ENCODE assay signal across 8 mouse cellular contexts in the genomic region with DNA sequence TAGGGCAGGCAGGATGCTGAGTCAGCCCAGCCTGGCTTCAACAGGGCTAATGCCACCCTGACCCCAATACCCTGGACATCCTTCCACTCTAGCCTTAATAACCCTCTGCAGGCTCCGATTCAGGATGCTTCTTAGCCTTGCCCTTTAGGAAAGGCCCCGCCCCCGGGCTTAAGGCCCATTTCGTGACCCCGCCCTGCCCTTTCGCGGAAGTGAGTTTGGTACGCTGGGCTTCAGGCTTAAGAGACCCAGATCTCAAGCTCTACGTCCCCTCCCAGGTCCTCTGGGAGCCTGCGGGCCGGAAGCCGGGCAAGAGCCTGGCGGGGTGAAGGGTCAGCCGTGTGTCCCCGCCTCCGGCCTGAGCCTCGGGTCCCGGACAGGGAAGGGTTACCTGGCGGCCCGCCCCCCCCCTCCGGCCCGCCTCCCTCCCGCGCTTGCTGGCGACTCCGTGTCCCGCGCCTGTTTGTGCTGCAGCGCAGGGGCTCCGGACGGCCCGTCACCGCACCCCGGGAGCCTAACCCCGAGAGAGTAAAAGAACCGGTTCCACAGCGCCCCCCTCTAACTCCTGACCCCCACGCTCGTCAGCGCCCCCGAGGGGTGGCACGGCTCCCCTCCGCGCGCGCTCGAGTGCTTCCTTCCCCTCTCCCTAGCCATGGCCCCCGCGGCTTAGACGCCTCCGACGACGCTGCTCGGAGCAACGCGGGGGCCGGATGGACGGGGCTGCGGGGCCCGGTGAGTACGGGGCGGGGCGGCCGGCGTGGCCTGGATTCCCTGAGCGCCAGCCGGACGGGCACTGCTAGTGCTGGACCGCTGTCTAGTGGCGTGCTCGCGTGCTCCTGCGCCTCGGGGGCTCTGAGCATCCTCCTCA. TPM values are rescaled to one million over a fixed set of nuclear protein-coding genes. Genes with fewer than 3 reads are reported as not detected.
DNase-seq lines count a peak whose midpoint lies in the region; ATAC-seq and TF ChIP-seq lines count a peak whose summit lies in the region.

A gene (minus strand): TSS at position 133 of the 865 bp plus-strand sequence.
A gene (plus strand): TSS at position 329 of the 865 bp plus-strand sequence.

- under 1% methylated on average over 59 of the region's 74 CpGs for WGBS in cerebellum, adult 2 months
- WGBS in forebrain, postnatal 0 days: 3% methylated on average over 70 of the region's 74 CpGs
- WGBS in hindbrain, embryonic 10.5 days: under 1% methylated on average over 73 of the region's 74 CpGs

- no peaks in the 10 kb centered on the region for H3K27me3 ChIP-seq in cerebellum, adult 2 months (ENCODE audit: control insufficient read depth, insufficient read depth, low read length)
- H3K27me3 ChIP-seq in forebrain, postnatal 0 days (ENCODE audit: insufficient read depth, low read length): no peaks in the 10 kb centered on the region
- H3K27me3 ChIP-seq in hindbrain, embryonic 10.5 days (ENCODE audit: insufficient read depth, poor library complexity, severe bottlenecking): no peaks in the 10 kb centered on the region
- H3K27me3 ChIP-seq in megakaryocyte, embryonic 14.5 days (replicated peaks): no peaks in the 10 kb centered on the region

- ATAC-seq in forebrain, postnatal 0 days: peak; percentile 65

- no peak for TF ChIP-seq POLR2A in cerebellum, adult 2 months (IDR thresholded peaks at IDR 0.05; ENCODE audit: borderline replicate concordance, insufficient read depth, low read length)

- DNase-seq in R1 (ENCODE audit: low read depth, low spot score): peak; percentile 93
- DNase-seq in cerebellum, adult 2 months: peak; percentile 77 to 85
- peak; percentile 49 for DNase-seq in forebrain, postnatal 0 days
- peak; percentile 82 for DNase-seq in hindbrain, embryonic 10.5 days (ENCODE audit: low spot score)
- peak; percentile 61 to 64 for DNase-seq in layer of hippocampus, postnatal 36 days
- DNase-seq in right cerebral cortex, postnatal 14 days: peak; percentile 48
- peak; percentile 93 for DNase-seq in yolk sac, embryonic 10.5 days (ENCODE audit: low spot score)

- peak within 1 kb of the TSS; percentile 61 for H3K4me2 ChIP-seq in forebrain, postnatal 0 days (ENCODE audit: low read depth)

- peaks cover 5% of the 10 kb centered on the region; the same call in 1 of the 2 replicates for H3K4me1 ChIP-seq in cerebellum, adult 2 months (ENCODE audit: control insufficient read depth, insufficient read depth, low read length)
- H3K4me1 ChIP-seq in forebrain, postnatal 0 days (ENCODE audit: insufficient read depth): peaks cover 4% of the 10 kb centered on the region; the same call in 1 of the 2 replicates
- H3K4me1 ChIP-seq in hindbrain, embryonic 10.5 days (replicated peaks): peaks cover 28% of the 10 kb centered on the region
- peaks cover 45% of the 10 kb centered on the region for H3K4me1 ChIP-seq in megakaryocyte, embryonic 14.5 days

- H3K4me3 ChIP-seq in cerebellum, adult 2 months (replicated peaks; ENCODE audit: insufficient read depth, low read depth, low read length): peak within 1 kb of the TSS; percentile 68
- peak within 1 kb of the TSS; percentile 44 for H3K4me3 ChIP-seq in forebrain, postnatal 0 days (ENCODE audit: low read depth, low read length)
- peak within 1 kb of the TSS; percentile 81 for H3K4me3 ChIP-seq in hindbrain, embryonic 10.5 days
- H3K4me3 ChIP-seq in megakaryocyte, embryonic 14.5 days (replicated peaks): peak within 1 kb of the TSS; percentile 97

- H3K9ac ChIP-seq in forebrain, postnatal 0 days: peak within 1 kb of the TSS; percentile 57

- H3K27ac ChIP-seq in cerebellum, adult 2 months (ENCODE audit: insufficient read depth, low read length): peak within 1 kb of the TSS; percentile 73
- H3K27ac ChIP-seq in forebrain, postnatal 0 days (ENCODE audit: low read depth, low read length): peak within 1 kb of the TSS; percentile 35; the same call in 1 of the 2 replicates
- H3K27ac ChIP-seq in hindbrain, embryonic 10.5 days: peak within 1 kb of the TSS; percentile 92

- no peaks in the 10 kb centered on the region for H3K9me3 ChIP-seq in forebrain, postnatal 0 days (ENCODE audit: low read length)
- no peaks in the 10 kb centered on the region for H3K9me3 ChIP-seq in hindbrain, embryonic 10.5 days
- H3K9me3 ChIP-seq in megakaryocyte, embryonic 14.5 days: no peaks in the 10 kb centered on the region

- TF ChIP-seq CTCF in cerebellum, adult 2 months (IDR thresholded peaks at IDR 0.05; ENCODE audit: borderline replicate concordance, insufficient read depth, low read depth, low read length): no peak
- TF ChIP-seq CTCF in forebrain, postnatal 0 days (IDR thresholded peaks at IDR 0.05; ENCODE audit: low read depth): peak; percentile 55

- peaks cover 16% of the 10 kb centered on the region; the same call in 1 of the 2 replicates for H3K36me3 ChIP-seq in forebrain, postnatal 0 days (ENCODE audit: insufficient read depth)
- peaks cover 55% of the 10 kb centered on the region for H3K36me3 ChIP-seq in hindbrain, embryonic 10.5 days
- H3K36me3 ChIP-seq in megakaryocyte, embryonic 14.5 days (replicated peaks; ENCODE audit: low read length): peaks cover 75% of the 10 kb centered on the region

RNA-seq across cellular contexts. Expression of the first gene that starts in this region (rescaled TPM):
- polyA plus RNA-seq in cerebellum, adult 2 months (2012; rRNA removed): 24.1 and 24.2 TPM in 2 replicates
- total RNA-seq in forebrain, postnatal 0 days (2014; rRNA removed): 2.3 and 3.5 TPM in 2 replicates
- 2.4 and 3.3 TPM in 2 replicates for polyA plus RNA-seq in forebrain, postnatal 0 days (2015; fragmentation: Nextera tagmentation; extraction: Ambion mirVana)
- 3.4 and 4.2 TPM in 2 replicates for polyA plus RNA-seq in hindbrain, embryonic 10.5 days (2016; fragmentation: Nextera tagmentation; extraction: Ambion mirVana)
- 1 to 10 TPM; 4.0 TPM for total RNA-seq in layer of hippocampus, postnatal 36 days (2021)
- 4.2 and 8.2 TPM in 2 replicates for polyA plus RNA-seq in megakaryocyte, embryonic 14.5 days (2012; ENCODE audit: insufficient read depth, low replicate concordance)

RNA-seq across cellular contexts. Expression of the second gene that starts in this region (rescaled TPM):
- 40.2 and 45.0 TPM in 2 replicates for polyA plus RNA-seq in cerebellum, adult 2 months (2012; rRNA removed)
- 5.1 and 7.3 TPM in 2 replicates for total RNA-seq in forebrain, postnatal 0 days (2014; rRNA removed)
- 7.5 and 8.1 TPM in 2 replicates for polyA plus RNA-seq in forebrain, postnatal 0 days (2015; fragmentation: Nextera tagmentation; extraction: Ambion mirVana)
- 21.3 and 24.9 TPM in 2 replicates for polyA plus RNA-seq in hindbrain, embryonic 10.5 days (2016; fragmentation: Nextera tagmentation; extraction: Ambion mirVana)
- total RNA-seq in layer of hippocampus, postnatal 36 days (2021): 10 to 100 TPM; 10.9 to 11.8 TPM
- 31.6 and 32.2 TPM in 2 replicates for polyA plus RNA-seq in megakaryocyte, embryonic 14.5 days (2012; ENCODE audit: insufficient read depth, low replicate concordance)

Comparison
In these comparisons a context has a peak if more than half of its experiments do, and no peak if none do; other contexts are left out.
1. Peak in every context shown above with its lines: DNase-seq, ATAC-seq, H3K4me3 ChIP-seq and H3K27ac ChIP-seq.
2. H3K27ac ChIP-seq: peak in every context shown above with its lines; median percentile 92 in hindbrain, embryonic 10.5 days; 73 in cerebellum, adult 2 months; 35 in forebrain, postnatal 0 days.
3. H3K4me3 ChIP-seq: peak in every context shown above with its lines; median percentile 97 in megakaryocyte, embryonic 14.5 days; 81 in hindbrain, embryonic 10.5 days; 68 in cerebellum, adult 2 months; 44 in forebrain, postnatal 0 days.